Mouse (Mus musculus) cortical plate, adult 2 months (tissue): ENCODE measurements around the gene Il9r. TPM values are rescaled to one million over a fixed set of nuclear protein-coding genes. Genes with fewer than 3 reads are reported as not detected.

Experiments used
- H3K27ac ChIP-seq: fragments of 200-500 bp; 2 replicates; pipeline ENCODE4 v1.5.1; 2012; ENCODE audit warnings: low read length, control low read depth, inconsistent platforms; ENCODE audit not compliant: insufficient read depth
- H3K4me1 ChIP-seq: fragments of 200-500 bp; 2 replicates; pipeline ENCODE4 v1.6.1; 2011; ENCODE audit warnings: low read length; ENCODE audit not compliant: control insufficient read depth, insufficient read depth
- H3K4me3 ChIP-seq: fragments of 200-500 bp; 2 replicates; pipeline ENCODE4 v1.5.1; 2011; ENCODE audit warnings: mild to moderate bottlenecking, low read length, control low read depth; ENCODE audit not compliant: insufficient read depth
- CTCF ChIP-seq: fragments of 200-500 bp; IDR thresholded peaks from 2 replicates; pipeline ENCODE4 v1.5.1; 2011; ENCODE audit warnings: mild to moderate bottlenecking, control low read depth, low read length; ENCODE audit not compliant: insufficient read depth; ENCODE audit errors: extremely low read depth
- POLR2A ChIP-seq: fragments of 200-500 bp; IDR thresholded peaks from 2 replicates; pipeline ENCODE4 v1.6.1; 2011; ENCODE audit warnings: mild to moderate bottlenecking, low read length, control low read depth; ENCODE audit not compliant: insufficient read depth; ENCODE audit errors: extremely low read depth
- polyA plus RNA-seq: library from polyadenylated mRNA; depleted of rRNA; stranded (reverse); fragments of >200 nt; gene quantifications from 2 replicates; pipeline ENCODE4 v1.2.3, GENCODE M21; 2012; rRNA removed

Il9r gene
- polyA plus RNA-seq, 1 experiment: 0.15 TPM

DNA sequence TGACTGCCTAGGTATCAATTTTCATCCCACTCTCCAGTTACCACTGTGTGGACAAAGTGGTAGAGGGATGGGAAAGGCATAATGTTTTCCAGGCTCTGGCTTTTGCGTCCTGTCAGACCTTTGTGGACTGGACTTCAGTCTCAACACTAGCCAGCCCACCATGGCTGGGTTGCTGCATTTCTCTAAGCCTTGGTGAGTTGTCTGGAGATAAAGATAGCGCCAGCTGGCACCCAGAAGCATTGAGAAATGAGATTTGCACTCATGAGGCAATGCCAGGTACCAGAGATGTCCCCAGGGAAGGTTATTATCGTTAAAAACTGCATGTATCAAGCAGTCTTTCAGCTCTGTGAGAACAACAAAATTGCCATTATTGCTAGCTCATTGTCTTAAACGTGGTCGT, 57.3 kb downstream of the Il9r start:
- TF ChIP-seq CTCF: no peak
- TF ChIP-seq POLR2A: no peak
- Histone ChIP-seq H3K4me1 (no peaks in the 10 kb centered on the region), H3K27ac (no peak overlapping the region), H3K4me3 (no peak overlapping the region)

DNA sequence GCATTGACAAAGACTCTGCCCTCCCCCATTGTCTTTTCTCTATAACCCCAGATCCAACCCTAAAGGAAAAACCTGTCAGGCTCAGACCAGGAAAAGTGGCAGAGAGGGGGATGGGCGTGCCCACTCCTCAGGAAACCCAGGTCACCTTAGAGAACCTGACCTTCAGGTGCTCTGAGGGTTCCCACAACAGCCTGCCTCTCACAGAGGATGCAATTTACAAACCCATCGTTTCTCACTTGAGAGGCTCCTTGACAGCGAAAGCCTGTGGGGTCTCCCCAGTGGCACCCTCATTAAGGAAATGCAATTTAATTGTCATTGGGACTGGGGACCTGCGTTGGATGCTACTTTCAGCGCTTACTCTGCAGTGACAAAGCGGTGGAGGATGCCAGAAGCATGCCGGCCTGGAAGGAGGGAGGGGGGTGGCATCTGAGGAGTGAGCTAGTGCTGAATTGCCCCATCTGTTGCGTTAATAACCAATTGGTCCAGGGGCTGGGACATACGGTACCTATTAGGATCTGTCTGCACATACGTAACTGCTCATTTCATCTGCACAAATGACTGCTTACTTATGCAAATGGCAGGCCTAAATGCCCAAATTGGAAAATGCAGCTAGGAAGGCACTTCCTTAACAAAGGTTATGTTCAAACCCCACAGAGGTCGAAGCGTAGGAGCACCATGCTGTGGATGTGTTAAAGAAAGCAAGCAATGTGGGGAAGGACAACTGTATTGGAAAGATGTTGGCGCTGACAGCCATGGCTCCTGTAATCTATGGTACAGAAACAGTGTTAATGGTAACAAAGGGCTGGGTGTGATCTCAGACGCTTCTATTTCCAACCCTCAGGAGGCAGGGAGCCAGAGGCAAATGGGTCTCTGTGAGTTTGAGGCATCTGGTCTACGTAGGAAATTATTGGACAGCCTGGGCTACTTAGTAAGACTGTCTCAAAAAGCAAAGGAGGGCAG, 58.2 kb downstream of the Il9r start:
- TF ChIP-seq POLR2A (no peak), CTCF (no peak)
- Histone ChIP-seq H3K27ac (no peak overlapping the region), H3K4me3 (no peak overlapping the region), H3K4me1 (no peaks in the 10 kb centered on the region)

DNA sequence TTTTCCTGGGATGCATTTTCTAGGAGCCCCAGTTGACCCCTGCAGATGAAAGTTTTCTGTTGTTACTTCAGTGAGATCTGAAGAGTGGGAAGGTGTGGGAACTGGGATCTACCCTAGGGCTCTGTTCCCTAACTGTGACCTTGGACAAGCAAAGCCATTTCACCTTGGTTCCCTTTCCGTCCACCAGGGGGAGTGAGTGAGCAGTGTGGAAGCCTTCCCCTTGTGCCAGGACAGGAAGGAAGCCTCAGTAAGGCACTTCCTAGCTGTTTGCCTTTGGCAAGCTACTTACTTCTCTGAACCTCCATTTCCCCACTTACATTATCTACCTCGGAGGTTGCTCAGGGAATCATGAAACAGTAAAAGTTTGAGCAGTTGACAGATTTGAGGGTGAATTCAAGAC, 59.0 kb downstream of the Il9r start:
- Histone ChIP-seq H3K4me1 (no peaks in the 10 kb centered on the region), H3K27ac (no peak overlapping the region)

DNA sequence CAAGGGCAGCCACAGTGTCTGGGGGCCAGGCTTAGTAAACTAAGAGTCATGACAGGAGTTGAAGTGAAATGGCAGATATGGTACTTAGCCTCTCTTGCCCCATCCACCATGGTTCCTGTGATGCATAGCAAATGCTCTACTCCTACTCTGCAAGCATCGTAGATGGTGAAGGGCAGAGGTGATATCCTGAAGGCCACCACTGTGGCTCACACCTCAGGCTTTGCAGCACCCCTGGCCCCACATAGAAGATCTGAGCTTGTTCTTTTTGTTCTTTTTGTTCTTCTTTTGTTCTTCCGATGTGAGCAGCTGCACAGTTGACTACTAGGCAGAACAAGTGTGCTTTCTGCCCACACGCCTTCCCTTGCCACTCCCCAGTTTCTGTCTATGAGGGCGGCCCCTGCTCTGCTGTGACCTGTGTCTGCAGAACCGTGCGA, 60.5 kb downstream of the Il9r start:
- Histone ChIP-seq H3K27ac (no peak overlapping the region), H3K4me1 (peaks cover 2% of the 10 kb centered on the region; the same call in 1 of the 2 replicates), H3K4me3 (no peak overlapping the region)
- TF ChIP-seq POLR2A: no peak
- TF ChIP-seq CTCF: no peak

More for the DNA sequence above, 59.0 kb downstream of the Il9r start:
- peak; percentile 91 for TF ChIP-seq CTCF
- TF ChIP-seq POLR2A: no peak
- no peak overlapping the region for H3K4me3 ChIP-seq

DNA sequence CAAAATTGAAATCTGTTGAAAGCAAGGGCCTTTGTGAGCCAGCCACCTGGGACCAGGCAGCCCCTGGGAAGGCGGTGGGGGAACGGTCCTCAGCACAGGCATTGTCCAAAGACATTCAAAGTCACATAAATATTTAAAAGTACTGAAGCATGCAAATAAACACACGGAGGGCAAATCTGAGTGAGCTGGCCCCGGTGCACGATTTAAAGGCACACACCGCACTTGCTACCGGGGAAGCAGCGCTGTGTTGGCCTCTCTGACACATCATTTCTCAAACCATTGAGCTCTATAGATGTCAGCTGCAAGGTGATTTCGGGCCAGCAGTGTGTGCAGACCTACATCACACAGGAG, 61.5 kb downstream of the Il9r start:
- Histone ChIP-seq H3K4me3 (no peak overlapping the region), H3K27ac (no peak overlapping the region), H3K4me1 (peaks cover 2% of the 10 kb centered on the region; the same call in 1 of the 2 replicates)
- TF ChIP-seq CTCF (no peak), POLR2A (no peak)

DNA sequence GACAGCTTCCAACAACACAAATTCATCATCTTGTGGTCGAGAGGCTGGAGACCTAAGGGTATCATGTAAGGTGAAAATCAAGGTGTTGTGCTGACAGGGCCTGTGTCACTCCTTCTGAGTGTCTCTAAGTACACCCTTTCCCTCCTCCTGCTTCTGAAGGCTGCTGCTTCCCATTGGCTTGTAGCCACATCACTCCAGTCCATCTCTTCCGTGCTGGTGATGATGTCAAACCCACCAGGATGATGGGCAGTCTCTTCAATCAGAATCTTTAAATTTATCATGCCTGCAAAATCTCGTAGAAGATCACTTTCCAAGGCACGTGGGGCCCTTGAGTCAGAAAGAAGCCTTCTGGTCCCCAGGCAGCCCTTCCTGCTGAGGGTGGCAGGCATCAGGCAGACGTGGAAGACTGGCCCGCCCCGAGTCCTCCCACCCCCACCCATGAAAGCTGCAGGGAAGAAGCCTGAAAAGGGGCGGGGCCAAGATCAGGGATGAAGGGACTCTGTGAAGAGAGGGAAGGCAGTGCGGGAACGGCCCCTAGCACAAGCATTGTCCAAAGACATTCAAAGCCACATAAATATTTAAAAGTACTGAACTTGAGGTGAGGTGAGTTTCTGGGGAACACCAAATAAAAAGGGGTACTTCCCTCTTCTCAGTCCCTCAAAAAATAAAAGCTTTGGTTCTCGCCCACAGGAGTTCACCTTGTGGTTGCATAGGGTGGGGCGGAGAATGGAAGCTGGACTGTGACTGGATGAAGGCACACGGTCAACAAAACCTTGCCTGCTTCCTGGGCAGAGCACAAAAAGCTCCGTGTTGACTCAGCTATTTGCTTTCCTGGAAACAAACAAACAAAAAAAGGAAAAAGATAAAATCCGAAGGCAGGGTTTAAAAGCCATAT, 62.1 kb downstream of the Il9r start:
- no peak overlapping the region for H3K4me3 ChIP-seq
- H3K4me1 ChIP-seq: peaks cover 2% of the 10 kb centered on the region
- TF ChIP-seq CTCF (no peak), POLR2A (no peak)
- no peak overlapping the region for H3K27ac ChIP-seq

Other genes with a start within 250 kb of the Il9r start
- 0.09 and 0.15 TPM in 2 replicates for gene 4930524B15Rik, start 234.7 kb downstream of the Il9r start, polyA plus RNA-seq
- 492 and 504 TPM in 2 replicates for gene Nsg2, start 199.8 kb downstream of the Il9r start, polyA plus RNA-seq
- 51.8 and 57.0 TPM in 2 replicates for gene Snrnp25, start 5.1 kb upstream of the Il9r start, polyA plus RNA-seq
- 25.6 and 26.9 TPM in 2 replicates for gene Rhbdf1, start 22.0 kb upstream of the Il9r start, polyA plus RNA-seq
- gene Mpg, start 26.2 kb upstream of the Il9r start, polyA plus RNA-seq: 14.2 and 15.4 TPM in 2 replicates
- gene Nprl3, start 67.4 kb upstream of the Il9r start, polyA plus RNA-seq: 78.7 and 80.9 TPM in 2 replicates
- 0.15 and 0.21 TPM in 2 replicates for gene Hba-x, start 76.1 kb upstream of the Il9r start, polyA plus RNA-seq
- 139 and 197 TPM in 2 replicates for gene Hba-a1, start 83.2 kb upstream of the Il9r start, polyA plus RNA-seq
- 1.9 and 2.1 TPM in 2 replicates for gene Hbq1b, start 86.7 kb upstream of the Il9r start, polyA plus RNA-seq
- gene Hba-a2, start 96.2 kb upstream of the Il9r start, polyA plus RNA-seq: 389 and 531 TPM in 2 replicates
- 3.0 and 3.5 TPM in 2 replicates for gene Hbq1a, start 99.8 kb upstream of the Il9r start, polyA plus RNA-seq
- 8.6 and 8.7 TPM in 2 replicates for gene Sh3pxd2b, start 147.5 kb upstream of the Il9r start, polyA plus RNA-seq